In the genomic region with DNA sequence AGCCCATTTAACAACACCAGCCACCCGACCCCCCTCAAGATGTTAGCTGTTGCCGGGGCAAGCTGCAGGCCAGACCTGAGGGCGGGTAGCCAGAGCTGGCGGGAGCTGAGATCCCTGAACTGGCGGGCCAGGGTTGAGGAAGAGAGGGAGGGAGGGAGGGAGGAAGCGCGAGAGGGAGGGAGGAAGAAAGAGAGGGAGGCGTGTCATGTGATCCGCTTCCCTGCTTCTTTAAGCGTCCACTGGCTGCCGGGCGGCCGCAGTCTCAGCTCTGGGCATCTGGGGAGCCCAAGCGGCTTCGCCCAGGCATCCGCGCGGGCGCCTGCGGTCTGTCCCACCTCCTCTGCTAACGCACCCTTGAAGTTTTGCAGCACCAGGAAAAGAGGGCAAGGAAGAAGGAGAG, we compare ENCODE assay signal across 8 mouse cellular contexts. TPM values are rescaled to one million over a fixed set of nuclear protein-coding genes. Genes with fewer than 3 reads are reported as not detected.
DNase-seq lines count a peak whose midpoint lies in the region; ATAC-seq and TF ChIP-seq lines count a peak whose summit lies in the region.

A gene (plus strand): TSS at position 192 of the 400 bp plus-strand sequence.

- intact Hi-C loops in heart, postnatal 36 days (cut with DNase I): no loop called here

- ATAC-seq in forebrain, postnatal 0 days: peak; percentile 86
- peak; percentile 91 for ATAC-seq in neural tube, embryonic 15.5 days (ENCODE audit: low FRiP score)

- no peaks in the 10 kb centered on the region for H3K27me3 ChIP-seq in cerebellum, adult 2 months (ENCODE audit: control insufficient read depth, insufficient read depth, low read length)
- peaks cover 3% of the 10 kb centered on the region; the same call in 1 of the 2 replicates for H3K27me3 ChIP-seq in forebrain, postnatal 0 days (ENCODE audit: insufficient read depth, low read length)
- no peaks in the 10 kb centered on the region for H3K27me3 ChIP-seq in neural tube, embryonic 15.5 days (replicated peaks)

- peak within 1 kb of the TSS; percentile 92 for H3K4me2 ChIP-seq in forebrain, postnatal 0 days (ENCODE audit: low read depth)
- peak within 1 kb of the TSS; percentile 97 for H3K4me2 ChIP-seq in neural tube, embryonic 15.5 days

- WGBS in cerebellum, adult 2 months: 1% methylated on average over 20 of the region's 21 CpGs
- under 1% methylated on average over 21 of the region's 21 CpGs for WGBS in forebrain, postnatal 0 days
- under 1% methylated on average over 21 of the region's 21 CpGs for WGBS in lung, adult 2 months
- 2% methylated on average over 20 of the region's 21 CpGs for whole genome bisulfite sequencing in neural tube, embryonic 15.5 days

- no peak for TF ChIP-seq POLR2A in cerebellum, adult 2 months (IDR thresholded peaks at IDR 0.05; ENCODE audit: borderline replicate concordance, insufficient read depth, low read length)
- TF ChIP-seq POLR2A in lung, adult 2 months (IDR thresholded peaks at IDR 0.05; ENCODE audit: borderline replicate concordance, extremely low read depth, low read depth, low read length): peak; percentile 82; the same call in 1 of the 2 replicates

- no peaks in the 10 kb centered on the region for H3K9me3 ChIP-seq in ES-E14 (ENCODE audit: control insufficient read depth, insufficient read depth, low read depth, low read length)
- H3K9me3 ChIP-seq in forebrain, postnatal 0 days (ENCODE audit: low read length): no peaks in the 10 kb centered on the region
- no peaks in the 10 kb centered on the region for H3K9me3 ChIP-seq in neural tube, embryonic 15.5 days (replicated peaks)

- no peak within 1 kb of the TSS for H3K27ac ChIP-seq in ES-E14 (ENCODE audit: insufficient read depth, low read depth, low read length, poor library complexity, severe bottlenecking)
- no peak within 1 kb of the TSS; the same call in 1 of the 2 replicates for H3K27ac ChIP-seq in cerebellum, adult 2 months (ENCODE audit: insufficient read depth, low read length)
- H3K27ac ChIP-seq in forebrain, postnatal 0 days (ENCODE audit: low read depth, low read length): 0 out of 2 replicates have a peak within 1 kb of the TSS, but pooled peaks have one; percentile 29
- H3K27ac ChIP-seq in neural tube, embryonic 15.5 days (replicated peaks): peak within 1 kb of the TSS; percentile 72

- H3K36me3 ChIP-seq in ES-E14 (ENCODE audit: control insufficient read depth, insufficient read depth, low read length, poor library complexity, severe bottlenecking): no peaks in the 10 kb centered on the region
- no peaks in the 10 kb centered on the region for H3K36me3 ChIP-seq in forebrain, postnatal 0 days (ENCODE audit: insufficient read depth)
- no peaks in the 10 kb centered on the region for H3K36me3 ChIP-seq in neural tube, embryonic 15.5 days

- H3K4me3 ChIP-seq in ES-E14 (ENCODE audit: insufficient read depth in 1 of 2, low read depth in 1 of 2, low read length in 2 of 2, poor library complexity in 1 of 2, severe bottlenecking in 1 of 2): peak within 1 kb of the TSS; percentile 52 to 62
- peak within 1 kb of the TSS; percentile 60 for H3K4me3 ChIP-seq in cerebellum, adult 2 months (replicated peaks; ENCODE audit: insufficient read depth, low read depth, low read length)
- H3K4me3 ChIP-seq in forebrain, postnatal 0 days (ENCODE audit: low read depth, low read length): peak within 1 kb of the TSS; percentile 59
- H3K4me3 ChIP-seq in lung, adult 2 months (replicated peaks; ENCODE audit: extremely low read depth, low read depth, low read length): peak within 1 kb of the TSS; percentile 84
- H3K4me3 ChIP-seq in neural tube, embryonic 15.5 days (replicated peaks): peak within 1 kb of the TSS; percentile 58

- in situ Hi-C loops in ES-E14 (cut with MboI; ENCODE audit: low sequenced_read_pairs in 2 of 2, unreplicated experiment in 2 of 2): no loop called here

- peaks cover 0 to 6% of the 10 kb centered on the region in 2 experiments; a peak in 3 of 4 replicates for H3K4me1 ChIP-seq in ES-E14 (ENCODE audit: control insufficient read depth in 2 of 2, insufficient read depth in 2 of 2, low read length in 2 of 2, poor library complexity in 1 of 2)
- no peaks in the 10 kb centered on the region for H3K4me1 ChIP-seq in cerebellum, adult 2 months (ENCODE audit: control insufficient read depth, insufficient read depth, low read length)
- H3K4me1 ChIP-seq in forebrain, postnatal 0 days (ENCODE audit: insufficient read depth): no peaks in the 10 kb centered on the region
- H3K4me1 ChIP-seq in lung, adult 2 months (ENCODE audit: control insufficient read depth, insufficient read depth, low read length): peaks cover 2% of the 10 kb centered on the region
- H3K4me1 ChIP-seq in neural tube, embryonic 15.5 days: peaks cover 7% of the 10 kb centered on the region; the same call in 1 of the 2 replicates

- no peak for TF ChIP-seq CTCF in cerebellum, adult 2 months (IDR thresholded peaks at IDR 0.05; ENCODE audit: borderline replicate concordance, insufficient read depth, low read depth, low read length)
- no peak for TF ChIP-seq CTCF in forebrain, postnatal 0 days (IDR thresholded peaks at IDR 0.05; ENCODE audit: low read depth)
- TF ChIP-seq CTCF in lung, adult 2 months (IDR thresholded peaks at IDR 0.05; ENCODE audit: insufficient read depth, low read length): no peak

- H3K9ac ChIP-seq in ES-E14 (ENCODE audit: insufficient read depth, low read depth, low read length, poor library complexity, severe bottlenecking): peak within 1 kb of the TSS; percentile 55
- peak within 1 kb of the TSS; percentile 57 for H3K9ac ChIP-seq in forebrain, postnatal 0 days
- peak within 1 kb of the TSS; percentile 57 for H3K9ac ChIP-seq in neural tube, embryonic 15.5 days (replicated peaks)

- peak; percentile 40 for DNase-seq in ES-E14 (ENCODE audit: low read depth, low spot score)
- DNase-seq in cerebellum, adult 2 months: peak; percentile 36 to 48
- DNase-seq in forebrain, postnatal 0 days: peak; percentile 33
- peak; percentile 74 to 75 for DNase-seq in heart, postnatal 36 days
- peak; percentile 25 to 66 for DNase-seq in layer of hippocampus, adult 18-20 months (ENCODE audit: low spot score in 2 of 2)
- peak; percentile 76 for DNase-seq in lung, adult 2 months
- DNase-seq in thymus, postnatal 0 days (ENCODE audit: low spot score): peak; percentile 10

TF ChIP-seq in ES-E14, 5 proteins besides CTCF, POLR2A, EP300 and RAD21:
- TF ChIP-seq CHD2 (IDR thresholded peaks at IDR 0.05; ENCODE audit: low read depth, low read length) (no peak), ZC3H11A (IDR thresholded peaks at IDR 0.05; ENCODE audit: borderline replicate concordance, low read depth, low read length) (no peak), MAFK (IDR thresholded peaks at IDR 0.05; ENCODE audit: insufficient read depth, low read depth, low read length) (no peak), HCFC1 (IDR thresholded peaks at IDR 0.05; ENCODE audit: borderline replicate concordance, insufficient read depth, low read length) (no peak), ZNF384 (IDR thresholded peaks at IDR 0.05; ENCODE audit: low read depth, low read length) (no peak)
TF ChIP-seq in ES-E14: peak in this region for 0.

RNA-seq across cellular contexts. Expression of the gene that starts here (rescaled TPM):
- 28.2 and 72.1 TPM in 2 replicates for total RNA-seq in ES-E14 (2012; rRNA removed)
- 25.5 and 29.4 TPM in 2 replicates for polyA plus RNA-seq in cerebellum, adult 2 months (2012; rRNA removed)
- total RNA-seq in forebrain, postnatal 0 days (2014; rRNA removed): 31.2 and 39.3 TPM in 2 replicates
- polyA plus RNA-seq in forebrain, postnatal 0 days (2015; fragmentation: Nextera tagmentation; extraction: Ambion mirVana): 31.6 and 41.3 TPM in 2 replicates
- 10 to 100 TPM; 44.2 to 46.0 TPM for total RNA-seq in heart, postnatal 36 days (2021)
- total RNA-seq in layer of hippocampus, adult 18-20 months (2021): 10 to 100 TPM; 21.3 to 25.4 TPM
- polyA plus RNA-seq in lung, adult 2 months (2012; rRNA removed): 31.3 and 56.4 TPM in 2 replicates
- polyA plus RNA-seq in neural tube, embryonic 15.5 days (2015; fragmentation: Nextera tagmentation; extraction: Ambion mirVana): 62.8 and 79.7 TPM in 2 replicates
- 51.0 and 55.4 TPM in 2 replicates for polyA plus RNA-seq in thymus, postnatal 0 days (2015; fragmentation: Nextera tagmentation; extraction: Ambion mirVana)

Comparison
In these comparisons a context has a peak if more than half of its experiments do, and no peak if none do; other contexts are left out.
1. DNase-seq: peak in every context shown above with its lines; median percentile 76 in lung, adult 2 months; 74 in heart, postnatal 36 days; 46 in layer of hippocampus, adult 18-20 months; 42 in cerebellum, adult 2 months; 40 in ES-E14; 33 in forebrain, postnatal 0 days; 10 in thymus, postnatal 0 days.
2. H3K27ac ChIP-seq: peak in forebrain, postnatal 0 days (single experiment) and neural tube, embryonic 15.5 days (single experiment); none in ES-E14 (single experiment) and cerebellum, adult 2 months (single experiment).
3. Peak in every context shown above with its lines, with median percentiles within 50 percentile points of each other: H3K4me3 ChIP-seq and H3K9ac ChIP-seq.